Mouse (Mus musculus): ENCODE results near the gene Arl11. TPM values are rescaled to one million over a fixed set of nuclear protein-coding genes. Genes with fewer than 3 reads are reported as not detected.

Gene Arl11
- polyA plus RNA-seq, 1 experiment from 2014 or later, result 0.23 TPM

- Histone ChIP-seq H3K4me3 (ENCODE audit: low read depth, low read length) (no peak overlapping the region), H3K27ac (ENCODE audit: low read depth, low read length) (no peak overlapping the region)
- ATAC-seq (ENCODE audit: low FRiP score), result no peak
Observed at GRCm38 (mm10) chr14:61294738-61295079, 14.8 kb upstream of the Arl11 start.

GRCm38 (mm10) chr14:61299810-61300209, 9.7 kb upstream of the Arl11 start:
- 88% methylated on average over 6 of the region's 6 CpGs for WGBS
- Histone ChIP-seq H3K27me3 (ENCODE audit: control insufficient read depth, insufficient read depth, low read length) (no peaks in the 10 kb centered on the region), H3K9ac (ENCODE audit: low read length) (no peak overlapping the region), H3K9me3 (ENCODE audit: control insufficient read depth, low read length) (no peaks in the 10 kb centered on the region), H3K4me3 (ENCODE audit: low read depth, low read length) (no peak overlapping the region), H3K4me2 (no peak overlapping the region), H3K36me3 (ENCODE audit: control insufficient read depth, insufficient read depth, low read length) (no peaks in the 10 kb centered on the region), H3K4me1 (ENCODE audit: control insufficient read depth, insufficient read depth, low read length) (no peaks in the 10 kb centered on the region), H3K27ac (ENCODE audit: low read depth, low read length) (no peak overlapping the region)
- no peak for ATAC-seq (ENCODE audit: low FRiP score)
- DNase-seq (ENCODE audit: low spot score, missing footprints), result no peak

More at GRCm38 (mm10) chr14:61294738-61295079, 14.8 kb upstream of the Arl11 start:
- WGBS, result 17% methylated on average over 6 of the region's 6 CpGs
- Histone ChIP-seq H3K9ac (ENCODE audit: low read length) (no peak overlapping the region), H3K27me3 (ENCODE audit: control insufficient read depth, insufficient read depth, low read length) (no peaks in the 10 kb centered on the region), H3K9me3 (ENCODE audit: control insufficient read depth, low read length) (no peaks in the 10 kb centered on the region), H3K4me2 (no peak overlapping the region), H3K4me1 (ENCODE audit: control insufficient read depth, insufficient read depth, low read length) (no peaks in the 10 kb centered on the region), H3K36me3 (ENCODE audit: control insufficient read depth, insufficient read depth, low read length) (no peaks in the 10 kb centered on the region)
- peak; percentile 97 for DNase-seq (ENCODE audit: low spot score, missing footprints)

GRCm38 (mm10) chr14:61301323-61301722, 8.2 kb upstream of the Arl11 start:
- Histone ChIP-seq H3K36me3 (ENCODE audit: control insufficient read depth, insufficient read depth, low read length) (no peaks in the 10 kb centered on the region), H3K4me2 (no peak overlapping the region), H3K27ac (ENCODE audit: low read depth, low read length) (no peak overlapping the region), H3K9me3 (ENCODE audit: control insufficient read depth, low read length) (no peaks in the 10 kb centered on the region), H3K4me3 (ENCODE audit: low read depth, low read length) (no peak overlapping the region), H3K9ac (ENCODE audit: low read length) (no peak overlapping the region), H3K27me3 (ENCODE audit: control insufficient read depth, insufficient read depth, low read length) (no peaks in the 10 kb centered on the region), H3K4me1 (ENCODE audit: control insufficient read depth, insufficient read depth, low read length) (no peaks in the 10 kb centered on the region)
- 70% methylated on average over 2 of the region's 2 CpGs for WGBS
- no peak for ATAC-seq (ENCODE audit: low FRiP score)
- no peak for DNase-seq (ENCODE audit: low spot score, missing footprints)

GRCm38 (mm10) chr14:61302428-61302827, 7.1 kb upstream of the Arl11 start:
- DNase-seq (ENCODE audit: low spot score, missing footprints) (no peak), ATAC-seq (ENCODE audit: low FRiP score) (no peak)
- Histone ChIP-seq H3K4me2 (no peak overlapping the region), H3K4me1 (ENCODE audit: control insufficient read depth, insufficient read depth, low read length) (no peaks in the 10 kb centered on the region), H3K27ac (ENCODE audit: low read depth, low read length) (no peak overlapping the region), H3K9ac (ENCODE audit: low read length) (no peak overlapping the region), H3K9me3 (ENCODE audit: control insufficient read depth, low read length) (no peaks in the 10 kb centered on the region), H3K4me3 (ENCODE audit: low read depth, low read length) (no peak overlapping the region), H3K36me3 (ENCODE audit: control insufficient read depth, insufficient read depth, low read length) (no peaks in the 10 kb centered on the region), H3K27me3 (ENCODE audit: control insufficient read depth, insufficient read depth, low read length) (no peaks in the 10 kb centered on the region)
- 70% methylated on average over 2 of the region's 2 CpGs for WGBS

GRCm38 (mm10) chr14:61303969-61304609, 5.5 kb upstream of the Arl11 start:
- no peak overlapping the region for H3K27ac ChIP-seq (ENCODE audit: low read depth, low read length)
- H3K27me3 ChIP-seq (ENCODE audit: control insufficient read depth, insufficient read depth, low read length), result no peaks in the 10 kb centered on the region
- ATAC-seq (ENCODE audit: low FRiP score) (no peak), DNase-seq (ENCODE audit: low spot score, missing footprints) (no peak)
- no peak overlapping the region for H3K4me3 ChIP-seq (ENCODE audit: low read depth, low read length)
- no peak overlapping the region for H3K9ac ChIP-seq (ENCODE audit: low read length)
- no peaks in the 10 kb centered on the region for H3K4me1 ChIP-seq (ENCODE audit: control insufficient read depth, insufficient read depth, low read length)
- H3K9me3 ChIP-seq (ENCODE audit: control insufficient read depth, low read length), result no peaks in the 10 kb centered on the region
- 81% methylated on average over 4 of the region's 4 CpGs for WGBS
- H3K4me2 ChIP-seq, result no peak overlapping the region
- no peaks in the 10 kb centered on the region for H3K36me3 ChIP-seq (ENCODE audit: control insufficient read depth, insufficient read depth, low read length)

GRCm38 (mm10) chr14:61310036-61310772, 651 bp downstream of the Arl11 start:
- Histone ChIP-seq H3K27ac (ENCODE audit: low read depth, low read length) (no peak overlapping the region), H3K36me3 (ENCODE audit: control insufficient read depth, insufficient read depth, low read length) (no peaks in the 10 kb centered on the region), H3K9me3 (ENCODE audit: control insufficient read depth, low read length) (no peaks in the 10 kb centered on the region), H3K9ac (ENCODE audit: low read length) (no peak overlapping the region), H3K4me1 (ENCODE audit: control insufficient read depth, insufficient read depth, low read length) (no peaks in the 10 kb centered on the region), H3K27me3 (ENCODE audit: control insufficient read depth, insufficient read depth, low read length) (no peaks in the 10 kb centered on the region), H3K4me3 (ENCODE audit: low read depth, low read length) (no peak overlapping the region), H3K4me2 (no peak overlapping the region)
- ATAC-seq (ENCODE audit: low FRiP score) (no peak), DNase-seq (ENCODE audit: low spot score, missing footprints) (no peak)
- 65% methylated on average over 7 of the region's 7 CpGs for WGBS

GRCm38 (mm10) chr14:61310963-61311362, 1.4 kb downstream of the Arl11 start:
- no peaks in the 10 kb centered on the region for H3K4me1 ChIP-seq (ENCODE audit: control insufficient read depth, insufficient read depth, low read length)
- DNase-seq (ENCODE audit: low spot score, missing footprints), result no peak
- WGBS, result 76% methylated on average over 12 of the region's 12 CpGs
- no peak overlapping the region for H3K4me3 ChIP-seq (ENCODE audit: low read depth, low read length)
- no peaks in the 10 kb centered on the region for H3K9me3 ChIP-seq (ENCODE audit: control insufficient read depth, low read length)
- no peak overlapping the region for H3K4me2 ChIP-seq
- no peak overlapping the region for H3K9ac ChIP-seq (ENCODE audit: low read length)
- ATAC-seq (ENCODE audit: low FRiP score), result no peak
- no peaks in the 10 kb centered on the region for H3K36me3 ChIP-seq (ENCODE audit: control insufficient read depth, insufficient read depth, low read length)
- H3K27me3 ChIP-seq (ENCODE audit: control insufficient read depth, insufficient read depth, low read length), result no peaks in the 10 kb centered on the region
- H3K27ac ChIP-seq (ENCODE audit: low read depth, low read length), result no peak overlapping the region

- Histone ChIP-seq H3K9me3 (ENCODE audit: control insufficient read depth, low read length) (no peaks in the 10 kb centered on the region), H3K27me3 (ENCODE audit: control insufficient read depth, insufficient read depth, low read length) (no peaks in the 10 kb centered on the region), H3K9ac (ENCODE audit: low read length) (no peak overlapping the region), H3K27ac (ENCODE audit: low read depth, low read length) (no peak overlapping the region), H3K4me2 (no peak overlapping the region), H3K36me3 (ENCODE audit: control insufficient read depth, insufficient read depth, low read length) (no peaks in the 10 kb centered on the region), H3K4me3 (ENCODE audit: low read depth, low read length) (no peak overlapping the region), H3K4me1 (ENCODE audit: control insufficient read depth, insufficient read depth, low read length) (no peaks in the 10 kb centered on the region)
- DNase-seq (ENCODE audit: low spot score, missing footprints) (peak; percentile 89), ATAC-seq (ENCODE audit: low FRiP score) (0 out of 2 replicates have a peak, but pooled peaks have one; percentile 30)
- whole genome bisulfite sequencing, result 37% methylated on average over 4 of the region's 4 CpGs
Observed at GRCm38 (mm10) chr14:61316861-61317260, 7.3 kb downstream of the Arl11 start.

- no peaks in the 10 kb centered on the region for H3K27me3 ChIP-seq (ENCODE audit: control insufficient read depth, insufficient read depth, low read length)
- no peaks in the 10 kb centered on the region; the same call in 1 of the 2 replicates for H3K9me3 ChIP-seq (ENCODE audit: control insufficient read depth, low read length)
- H3K4me2 ChIP-seq, result no peak overlapping the region
- H3K36me3 ChIP-seq (ENCODE audit: control insufficient read depth, insufficient read depth, low read length), result no peaks in the 10 kb centered on the region
- DNase-seq (ENCODE audit: low spot score, missing footprints), result no peak
- ATAC-seq (ENCODE audit: low FRiP score), result no peak
- H3K27ac ChIP-seq (ENCODE audit: low read depth, low read length), result no peak overlapping the region
- H3K4me3 ChIP-seq (ENCODE audit: low read depth, low read length), result no peak overlapping the region
- WGBS, result 88% methylated on average over 1 of the region's 1 CpGs
- no peaks in the 10 kb centered on the region for H3K4me1 ChIP-seq (ENCODE audit: control insufficient read depth, insufficient read depth, low read length)
- no peak overlapping the region for H3K9ac ChIP-seq (ENCODE audit: low read length)
Observed at GRCm38 (mm10) chr14:61320765-61321164, 11.2 kb downstream of the Arl11 start.

Measured in midbrain, embryonic 11.5 days (tissue).